Mouse (Mus musculus) layer of hippocampus, adult 2 months (tissue): Measurements from ENCODE around the gene Map1lc3a. TPM values are rescaled to one million over a fixed set of nuclear protein-coding genes. Genes with fewer than 3 reads are reported as not detected.

Experiments used
- DNase-seq, 2 experiments: peaks; one replicate each; pipeline ENCODE4 v3.0.0; 2022; ENCODE audit warnings: low spot score in 2 of 2
- H3K27ac ChIP-seq: fragments of 200-600 bp; 2 replicates; pipeline ENCODE4 v1.8.1; 2022
- H3K4me3 ChIP-seq: fragments of 200-600 bp; 2 replicates; pipeline ENCODE4 v1.8.1; 2022; ENCODE audit warnings: mild to moderate bottlenecking
- CTCF ChIP-seq: fragments of 200-600 bp; conservative IDR thresholded peaks from 2 replicates; pipeline ENCODE4 v1.8.1; 2022; ENCODE audit warnings: antibody characterized with exemption, mild to moderate bottlenecking, moderate library complexity
- total RNA-seq, 2 experiments: library from RNA; stranded (reverse); gene quantifications; 2 replicates each; pipeline ENCODE4 v1.2.3; 2021

The Map1lc3a gene
- total RNA-seq, 2 experiments from 2014 or later = 215 to 248 TPM

DNA sequence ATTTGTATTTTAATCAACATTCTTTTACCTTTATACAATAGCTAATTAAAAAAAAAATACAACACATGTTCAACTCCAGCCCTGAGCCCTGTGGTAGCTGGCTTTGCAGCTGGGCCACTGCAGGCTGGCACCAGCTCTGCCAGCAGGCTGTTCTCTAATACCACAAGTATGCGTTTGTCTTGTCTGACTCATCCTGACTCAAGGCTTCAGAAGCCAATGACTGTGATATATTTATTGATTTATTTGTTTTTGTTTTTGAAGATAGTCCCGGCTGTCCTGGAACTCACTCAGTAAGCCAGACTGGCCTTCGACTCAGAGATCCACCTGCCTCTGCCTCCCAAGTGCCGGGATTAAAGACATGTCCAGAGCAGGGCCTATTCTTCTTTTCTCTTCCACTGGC, 17.8 kb downstream of the Map1lc3a start:
- TF ChIP-seq CTCF = peak; percentile 45
- DNase-seq = no peak
- H3K27ac ChIP-seq = no peak overlapping the region
- H3K4me3 ChIP-seq = no peak overlapping the region

DNA sequence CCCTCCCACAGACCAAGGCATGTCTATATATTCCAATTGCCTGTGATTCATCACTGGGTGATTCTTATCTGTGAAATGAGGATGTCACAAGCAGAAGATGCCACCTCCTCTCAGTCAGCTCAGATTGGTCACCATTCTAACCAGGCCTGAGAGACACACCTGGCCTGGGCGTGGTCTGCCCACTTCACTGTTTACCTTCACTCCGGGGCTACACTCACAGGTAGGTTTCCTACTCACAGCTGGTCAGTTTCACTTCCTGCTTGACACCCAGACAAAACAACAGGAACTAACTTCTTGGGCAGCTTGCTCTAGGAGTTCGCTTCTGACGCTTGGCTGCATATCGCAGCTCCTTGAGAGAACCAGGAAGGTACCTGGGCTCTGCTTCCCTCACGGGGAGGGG, 19.4 kb downstream of the Map1lc3a start:
- Histone ChIP-seq H3K4me3 (no peak overlapping the region), H3K27ac (no peak overlapping the region)
- no peak for DNase-seq
- no peak for TF ChIP-seq CTCF

GRCm38 (mm10) chr2:155299563-155299962, 23.5 kb downstream of the Map1lc3a start:
- H3K27ac ChIP-seq = peak overlapping the region; percentile 33
- no peak for TF ChIP-seq CTCF

GRCm38 (mm10) chr2:155308936-155309592, 33.0 kb downstream of the Map1lc3a start:
- DNase-seq = no peak
- H3K27ac ChIP-seq = peak overlapping the region; percentile 36
- H3K4me3 ChIP-seq = no peak overlapping the region
- peak; percentile 66 for TF ChIP-seq CTCF

More at GRCm38 (mm10) chr2:155299563-155299962, 23.5 kb downstream of the Map1lc3a start:
- DNase-seq = no peak
- no peak overlapping the region for H3K4me3 ChIP-seq

GRCm38 (mm10) chr2:155313671-155314070, 37.6 kb downstream of the Map1lc3a start:
- no peak overlapping the region for H3K4me3 ChIP-seq
- H3K27ac ChIP-seq = no peak overlapping the region
- no peak for TF ChIP-seq CTCF
- no peak for DNase-seq

DNA sequence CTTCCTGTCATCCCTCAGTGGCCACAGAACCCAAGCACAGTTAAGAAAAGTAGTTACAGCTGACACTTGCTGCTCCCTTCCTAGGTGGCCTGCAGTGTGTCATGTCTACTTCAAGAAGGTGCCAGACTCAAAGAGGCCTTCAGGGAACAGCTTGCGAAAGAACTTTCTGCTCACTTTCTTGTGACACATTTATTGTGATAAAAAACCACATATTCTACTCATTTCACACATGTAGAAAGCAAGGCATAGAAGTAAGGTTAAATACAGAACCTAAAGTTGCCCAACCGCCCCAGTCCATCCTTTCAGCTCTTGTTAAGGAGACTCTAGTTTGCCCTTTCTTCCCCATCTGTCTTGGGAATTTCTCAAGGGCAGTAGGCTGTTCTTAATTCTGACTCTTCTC, 42.5 kb downstream of the Map1lc3a start:
- Histone ChIP-seq H3K27ac (no peak overlapping the region), H3K4me3 (no peak overlapping the region)
- no peak for TF ChIP-seq CTCF
- no peak for DNase-seq

DNA sequence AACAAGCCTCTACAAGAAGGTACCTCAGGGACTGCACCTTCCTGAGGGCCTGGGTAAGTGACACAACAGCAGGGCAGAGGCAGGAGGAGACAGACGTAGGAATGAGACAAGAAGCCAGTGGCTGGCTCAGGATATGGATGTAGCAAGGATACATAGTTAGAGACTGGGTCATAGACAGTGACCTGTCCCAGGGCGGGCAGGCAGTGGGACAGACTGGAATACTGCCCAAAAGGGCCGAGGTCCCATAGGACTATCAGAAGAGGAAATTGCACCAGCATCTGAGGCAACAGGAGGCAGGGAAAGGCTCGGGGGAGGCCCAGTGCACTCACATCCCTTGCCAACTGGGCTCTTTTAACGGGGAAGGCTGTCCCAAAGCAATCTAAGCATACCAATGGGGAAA, 44.5 kb downstream of the Map1lc3a start:
- DNase-seq = no peak
- Histone ChIP-seq H3K4me3 (no peak overlapping the region), H3K27ac (no peak overlapping the region)
- TF ChIP-seq CTCF = no peak

GRCm38 (mm10) chr2:155326001-155326400, 49.9 kb downstream of the Map1lc3a start:
- H3K4me3 ChIP-seq = no peak overlapping the region
- TF ChIP-seq CTCF = no peak
- no peak for DNase-seq
- H3K27ac ChIP-seq = no peak overlapping the region

Other genes with a start within 250 kb of the Map1lc3a start
- 10 to 100 TPM; 14.6 to 16.2 TPM for gene Ahcy, start 201.8 kb upstream of the Map1lc3a start, total RNA-seq
- gene Itch, start 142.8 kb upstream of the Map1lc3a start, total RNA-seq = 10 to 100 TPM; 58.7 to 60.1 TPM
- gene Dynlrb1, start 39.8 kb upstream of the Map1lc3a start, total RNA-seq = 100 to 1,000 TPM; 283 to 297 TPM
- 10 to 100 TPM; 26.3 to 26.6 TPM for gene Pigu, start 81.1 kb downstream of the Map1lc3a start, total RNA-seq
- 100 to 1,000 TPM; 109 to 111 TPM for gene Trp53inp2, start 104.8 kb downstream of the Map1lc3a start, total RNA-seq
- gene Ncoa6, start 197.6 kb downstream of the Map1lc3a start, total RNA-seq = 10 to 100 TPM; 70.4 to 76.3 TPM
- 10 to 100 TPM; 62.6 to 70.8 TPM for gene Acss2, start 241.7 kb downstream of the Map1lc3a start, total RNA-seq
- 100 to 1,000 TPM; 114 to 124 TPM for gene Ggt7, start 241.9 kb downstream of the Map1lc3a start, total RNA-seq